Mouse (Mus musculus) thymus, postnatal 36 days (tissue): ENCODE measurements around the gene Hacl1.
"Not testable (repeated sequence)": the region's sequence is repeated elsewhere in the genome, so short reads cannot be mapped to it uniquely, and the experiment has no call there.

ENCODE experiments used
- DNase-seq, 2 experiments: peaks; one replicate each; pipeline ENCODE4 v3.0.0; 2022; ENCODE audit warnings: mixed read lengths in 2 of 2

The Hacl1 gene

GRCm38 (mm10) chr14:31630677-31631076 lies 10.4 kb downstream of the Hacl1 start:
- DNase-seq = no peak

GRCm38 (mm10) chr14:31622748-31623147 lies 18.3 kb downstream of the Hacl1 start:
- DNase-seq = no peak

GRCm38 (mm10) chr14:31620591-31621223 lies 20.4 kb downstream of the Hacl1 start:
- no peak for DNase-seq

DNA sequence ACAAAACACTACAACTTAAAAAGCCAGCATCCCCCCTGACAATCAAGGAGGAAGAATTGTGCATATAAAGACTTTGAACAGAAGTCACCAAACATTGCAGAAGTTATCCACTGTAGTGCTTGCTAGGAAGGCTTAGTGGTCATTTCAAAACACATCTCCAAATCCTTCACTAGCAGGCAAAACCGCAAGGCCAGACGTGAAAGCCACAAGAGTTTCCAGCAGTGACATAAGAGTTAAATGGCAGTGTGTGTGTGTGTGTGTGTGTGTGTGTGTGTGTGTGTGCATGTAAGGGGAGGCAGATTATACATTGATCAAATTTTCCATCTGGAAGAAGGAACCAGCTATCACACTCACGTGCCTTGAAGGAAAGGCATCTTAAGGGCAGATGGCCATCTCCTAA lies 23.1 kb downstream of the Hacl1 start:
- DNase-seq = no peak

GRCm38 (mm10) chr14:31617204-31617603 lies 23.9 kb downstream of the Hacl1 start:
- DNase-seq = no peak

GRCm38 (mm10) chr14:31613671-31614070 lies 27.4 kb downstream of the Hacl1 start:
- DNase-seq = no peak

DNA sequence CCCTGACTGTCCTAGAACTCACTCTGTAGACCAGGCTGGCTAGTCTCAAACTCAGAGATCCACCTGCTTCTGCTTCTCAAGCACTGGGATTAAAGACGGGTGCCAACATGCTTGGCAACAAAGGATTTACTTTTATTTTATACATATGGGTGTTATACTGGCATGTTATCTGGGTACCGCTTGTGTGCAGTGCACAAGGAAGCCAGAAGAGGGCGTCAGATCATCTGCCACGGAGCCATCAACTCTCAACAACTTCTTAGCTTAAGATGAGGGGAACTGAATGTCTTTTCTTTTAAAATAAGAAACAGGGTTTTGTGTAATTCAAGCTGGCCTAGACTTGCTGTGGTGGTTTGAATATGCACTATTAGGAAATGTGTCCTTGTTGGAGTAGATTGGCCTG lies 29.1 kb downstream of the Hacl1 start:
- DNase-seq = no peak

GRCm38 (mm10) chr14:31605514-31605913 lies 35.6 kb downstream of the Hacl1 start:
- peak; percentile 47 to 54 for DNase-seq

- peak; percentile 57 to 65 for DNase-seq
Measured at GRCm38 (mm10) chr14:31604916-31605315, 36.2 kb downstream of the Hacl1 start.

GRCm38 (mm10) chr14:31602616-31602979 lies 38.5 kb downstream of the Hacl1 start:
- not testable (repeated sequence) for DNase-seq

GRCm38 (mm10) chr14:31601908-31602615 lies 39.0 kb downstream of the Hacl1 start:
- DNase-seq = peak in 1 of 2 experiments; percentile 23

DNA sequence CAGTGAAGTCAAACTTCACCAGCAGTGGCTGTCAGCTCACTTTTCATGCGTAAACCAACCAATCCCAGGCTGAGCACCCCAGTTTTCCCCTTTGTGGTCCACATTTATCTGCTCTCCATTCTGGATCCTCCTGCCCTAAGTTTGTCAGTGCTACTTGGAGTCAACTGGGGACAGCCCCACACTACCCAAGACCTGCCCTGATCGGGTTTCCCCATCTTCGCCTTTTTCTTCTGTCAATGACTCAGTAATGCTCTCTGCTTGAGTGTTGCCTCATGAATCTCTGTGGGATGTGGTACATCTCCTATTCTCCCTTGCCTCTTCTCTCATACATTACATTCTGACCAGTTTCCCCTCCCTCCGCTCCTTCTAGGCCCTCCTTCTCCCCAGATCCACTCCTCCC lies 43.6 kb downstream of the Hacl1 start:
- DNase-seq = no peak

- no peak for DNase-seq
Measured at GRCm38 (mm10) chr14:31596408-31596807, 44.7 kb downstream of the Hacl1 start.

DNA sequence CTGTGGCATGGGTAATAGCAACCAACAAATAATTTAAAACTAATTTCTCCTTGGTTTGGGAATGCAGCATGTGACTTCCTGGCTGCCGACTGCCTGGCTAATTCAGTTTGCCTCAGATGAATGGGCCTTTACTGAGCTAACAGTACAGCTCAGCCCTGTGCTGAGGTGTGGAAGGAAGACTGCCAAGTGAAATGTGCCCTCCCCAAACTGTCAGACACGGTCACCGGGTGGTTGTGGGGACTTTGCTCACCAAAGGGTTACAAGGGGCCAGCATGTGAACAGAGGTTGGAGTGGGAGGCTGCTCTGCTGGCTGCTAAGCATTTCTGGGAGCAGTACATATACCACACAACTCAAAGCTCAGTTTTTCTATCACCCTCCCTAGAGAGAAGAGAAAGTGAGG lies 46.4 kb downstream of the Hacl1 start:
- no peak for DNase-seq

DNA sequence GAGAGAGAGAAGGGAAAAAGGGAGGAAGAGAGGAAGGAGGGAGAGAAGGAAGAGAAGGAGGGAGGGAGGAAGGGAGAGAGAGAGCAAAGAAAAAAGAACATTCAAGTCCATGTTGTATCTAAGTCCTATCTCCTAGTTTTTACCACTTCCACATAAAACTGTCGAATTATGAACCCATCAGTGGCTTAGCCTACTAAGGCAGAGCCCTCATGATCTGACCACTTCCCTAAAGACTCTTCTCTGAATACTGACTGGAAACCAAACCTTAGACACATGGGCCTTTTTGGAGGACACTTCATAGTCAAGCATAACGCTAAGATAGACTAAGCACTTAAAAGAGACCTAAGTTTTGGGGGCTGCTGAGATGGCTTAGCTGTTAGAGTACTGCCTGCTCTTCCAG lies 48.0 kb downstream of the Hacl1 start:
- no peak for DNase-seq

DNA sequence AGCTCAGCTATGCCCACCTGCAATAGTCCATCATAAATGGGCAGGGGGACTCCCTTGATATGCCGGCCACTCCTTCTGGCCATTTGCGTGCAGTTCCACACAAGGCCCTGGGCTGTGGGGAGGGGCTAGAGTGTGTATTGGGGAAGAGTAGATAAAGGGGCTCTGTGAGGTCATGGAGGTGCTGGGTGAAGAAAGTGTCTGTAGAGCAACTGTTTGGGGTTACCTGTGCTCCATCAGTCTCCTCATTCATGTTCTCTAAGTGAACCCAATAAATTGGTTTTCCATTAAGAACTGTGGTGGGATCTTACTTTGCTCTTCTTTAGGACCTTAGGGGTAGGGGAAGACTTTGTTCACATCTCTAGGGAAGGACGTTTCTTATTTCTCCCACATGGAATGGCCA lies 49.8 kb downstream of the Hacl1 start, which contains the start of gene Colq:
Colq (minus strand) TSS at position 101 of the 400 bp plus-strand sequence.
- no peak for DNase-seq

GRCm38 (mm10) chr14:31586451-31586850 lies 54.6 kb downstream of the Hacl1 start:
- no peak for DNase-seq

GRCm38 (mm10) chr14:31583082-31583481 lies 58.0 kb downstream of the Hacl1 start:
- DNase-seq = no peak

GRCm38 (mm10) chr14:31577966-31578735 lies 62.9 kb downstream of the Hacl1 start:
- peak in 1 of 2 experiments; percentile 50 for DNase-seq

DNA sequence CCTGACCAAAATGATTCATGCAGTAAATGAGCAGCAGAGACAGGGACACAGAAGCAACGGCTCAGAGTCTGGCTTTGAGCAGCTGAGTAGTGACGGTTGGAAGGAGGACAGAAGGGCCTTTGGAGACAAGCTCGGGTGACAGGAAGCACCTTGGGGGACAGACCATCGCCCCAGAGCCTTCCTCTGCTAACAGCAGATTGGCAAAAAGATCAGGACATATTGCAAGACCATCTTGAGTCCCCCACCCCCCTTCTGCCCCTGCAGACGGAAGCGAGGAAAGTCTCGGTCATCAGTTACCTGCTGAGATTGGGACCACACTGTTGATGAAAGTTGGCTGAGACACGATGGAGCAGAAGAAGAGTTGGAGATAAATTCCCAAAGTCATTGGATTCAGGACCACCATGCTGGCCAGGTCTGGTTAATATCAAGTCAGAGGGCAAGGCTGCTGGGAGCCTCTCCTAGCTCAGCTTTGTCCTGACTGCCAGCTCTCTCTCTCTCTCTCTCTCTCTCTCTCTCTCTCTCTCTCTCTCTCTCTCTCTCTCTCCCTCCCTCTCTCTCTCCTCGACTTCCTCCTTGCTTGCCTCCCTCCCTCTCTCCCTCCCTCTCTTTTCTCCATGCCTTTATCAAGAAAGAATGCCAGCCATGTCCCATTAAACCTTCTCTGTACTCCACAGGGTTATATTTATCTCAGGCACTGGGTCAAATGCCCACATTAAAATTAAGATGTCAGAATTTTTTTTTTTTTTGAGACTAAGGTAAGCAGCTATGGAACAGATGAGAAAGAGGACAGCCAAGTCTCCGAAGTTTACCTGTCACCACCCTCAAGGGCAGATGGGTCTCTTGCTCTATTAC lies 64.0 kb downstream of the Hacl1 start:
- peak; percentile 58 to 62 for DNase-seq

GRCm38 (mm10) chr14:31575866-31576265 lies 65.2 kb downstream of the Hacl1 start:
- DNase-seq = peak in 1 of 2 experiments; percentile 37

GRCm38 (mm10) chr14:31574903-31575665 lies 66.0 kb downstream of the Hacl1 start:
- peak; percentile 53 to 70 for DNase-seq
